Mouse (Mus musculus) megakaryocyte, embryonic 14.5 days (primary cell): Measurements from ENCODE around the gene Morc1.

Experiments used
- FLI1 ChIP-seq: IDR thresholded peaks from 2 replicates; pipeline ENCODE4 v1.6.1; 2012; ENCODE audit warnings: low read length, inconsistent platforms, mixed read lengths
- GATA1 ChIP-seq: IDR thresholded peaks from 3 replicates; pipeline ENCODE4 v1.6.1; 2012; ENCODE audit warnings: mixed read lengths, low read length, inconsistent platforms, borderline replicate concordance

DNA sequence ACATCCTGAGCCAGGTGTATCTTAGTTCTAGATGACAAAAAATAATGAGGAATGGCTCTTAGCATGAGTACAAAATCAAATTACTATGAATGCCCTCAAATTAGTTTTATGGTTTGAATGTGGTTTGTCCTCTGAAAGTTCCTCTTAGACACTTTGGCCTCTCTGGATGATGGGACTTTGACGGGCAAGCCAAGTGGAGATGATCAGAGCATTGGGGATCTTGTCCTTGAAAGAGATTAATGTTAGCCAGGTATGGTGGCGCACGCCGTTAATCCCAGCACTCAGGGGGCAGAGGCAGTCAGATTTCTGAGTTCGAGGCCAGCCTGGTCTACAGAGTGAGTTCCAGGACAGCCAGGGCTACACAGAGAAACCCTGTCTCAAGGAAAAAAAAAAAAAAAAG is 13.6 kb downstream of the Morc1 start:
- TF ChIP-seq GATA1 (no peak), FLI1 (no peak)
